Mouse (Mus musculus) lung, postnatal 0 days (tissue): Measurements from ENCODE around the gene Odf2l.

ENCODE experiments used
- CTCF ChIP-seq: IDR thresholded peaks from 2 replicates; pipeline ENCODE4 v1.5.1; 2016; ENCODE audit warnings: antibody characterized with exemption, mild to moderate bottlenecking
- EP300 ChIP-seq: IDR thresholded peaks from 2 replicates; pipeline ENCODE4 v1.6.1; 2016; ENCODE audit warnings: antibody characterized with exemption, mild to moderate bottlenecking, control low read depth

GRCm38 (mm10) chr3:145146871-145147270, 28.5 kb downstream of the Odf2l start:
- TF ChIP-seq CTCF (no peak), EP300 (no peak)
